Mouse (Mus musculus) embryo, embryonic 11 days (tissue): ENCODE results near the gene Ptprcap.

Source experiments
- DNase-seq: peaks from one replicate; pipeline ENCODE4 v3.0.0-alpha.2; 2015

Ptprcap gene

DNA sequence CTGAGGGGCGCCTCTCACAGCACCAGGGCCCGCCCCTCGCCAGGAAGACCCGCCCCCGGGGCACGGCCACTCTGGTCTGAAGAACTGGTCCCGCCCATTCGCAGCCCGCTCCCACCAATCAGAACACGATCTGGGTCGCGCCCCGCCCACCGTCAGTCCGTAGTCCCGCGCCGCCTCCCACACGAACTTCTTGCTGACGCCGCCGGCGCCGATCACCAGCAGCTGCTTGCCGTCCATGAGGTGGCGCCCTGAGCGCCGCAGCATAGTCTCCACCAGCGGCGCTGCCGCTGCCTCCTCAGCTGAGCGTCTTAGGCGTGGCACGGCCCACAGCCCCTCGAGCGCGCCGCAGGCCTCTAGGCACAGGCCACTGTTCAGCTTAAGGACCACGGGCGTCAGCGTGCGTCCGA, 16.0 kb downstream of the Ptprcap start:
- DNase-seq, result peak; percentile 99

DNA sequence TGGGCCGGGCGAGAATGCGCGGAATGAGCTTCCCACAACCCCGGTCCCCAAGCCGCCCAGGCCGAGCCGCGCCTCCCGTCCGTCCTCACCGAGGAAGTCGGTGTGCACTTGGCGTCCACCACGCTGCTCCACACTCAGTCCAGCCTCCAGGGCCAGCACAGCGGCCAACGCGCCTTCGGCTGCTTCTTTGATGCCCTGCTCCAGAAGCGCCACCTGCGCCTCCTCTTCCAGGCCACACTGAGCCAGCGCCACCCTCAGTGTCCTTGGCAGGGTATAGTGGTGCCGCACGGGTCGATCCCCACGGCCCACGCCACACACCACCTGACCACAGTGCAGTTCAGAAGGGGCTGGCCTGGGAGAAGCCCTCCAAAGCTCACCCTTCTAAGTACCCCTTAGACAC, 16.4 kb downstream of the Ptprcap start:
- DNase-seq, result no peak

DNA sequence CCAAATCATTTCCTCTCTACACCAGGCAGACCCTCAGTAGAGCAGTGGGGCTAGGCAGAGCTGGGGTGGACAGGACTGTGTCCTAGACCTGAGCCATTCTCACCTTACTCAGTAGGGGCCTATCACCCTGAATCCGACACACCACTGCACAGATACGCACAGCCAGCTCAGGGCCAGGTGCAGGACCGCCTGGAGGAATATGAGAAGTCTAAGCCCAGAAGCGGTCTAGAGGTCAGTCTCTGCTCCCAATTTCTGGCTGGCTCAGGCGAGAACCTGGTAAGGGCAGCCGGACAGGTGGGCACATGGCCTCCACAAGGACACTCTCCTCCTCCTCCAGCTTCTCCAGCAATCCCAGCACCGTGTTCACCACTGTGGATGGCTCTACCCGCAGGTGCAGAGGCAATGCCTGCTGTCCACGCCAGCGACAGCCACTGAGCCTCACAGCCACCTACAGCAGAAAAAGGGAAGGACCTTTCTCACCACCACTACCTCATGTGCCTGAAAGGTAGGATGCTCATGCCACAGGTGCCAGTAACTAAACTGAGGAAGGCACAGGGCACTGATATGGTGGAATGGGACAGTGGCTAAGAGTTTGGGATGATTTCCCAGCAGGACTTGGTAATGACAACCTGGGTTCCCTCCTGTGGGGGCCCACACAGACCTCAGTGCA, 17.5 kb downstream of the Ptprcap start:
- no peak for DNase-seq

DNA sequence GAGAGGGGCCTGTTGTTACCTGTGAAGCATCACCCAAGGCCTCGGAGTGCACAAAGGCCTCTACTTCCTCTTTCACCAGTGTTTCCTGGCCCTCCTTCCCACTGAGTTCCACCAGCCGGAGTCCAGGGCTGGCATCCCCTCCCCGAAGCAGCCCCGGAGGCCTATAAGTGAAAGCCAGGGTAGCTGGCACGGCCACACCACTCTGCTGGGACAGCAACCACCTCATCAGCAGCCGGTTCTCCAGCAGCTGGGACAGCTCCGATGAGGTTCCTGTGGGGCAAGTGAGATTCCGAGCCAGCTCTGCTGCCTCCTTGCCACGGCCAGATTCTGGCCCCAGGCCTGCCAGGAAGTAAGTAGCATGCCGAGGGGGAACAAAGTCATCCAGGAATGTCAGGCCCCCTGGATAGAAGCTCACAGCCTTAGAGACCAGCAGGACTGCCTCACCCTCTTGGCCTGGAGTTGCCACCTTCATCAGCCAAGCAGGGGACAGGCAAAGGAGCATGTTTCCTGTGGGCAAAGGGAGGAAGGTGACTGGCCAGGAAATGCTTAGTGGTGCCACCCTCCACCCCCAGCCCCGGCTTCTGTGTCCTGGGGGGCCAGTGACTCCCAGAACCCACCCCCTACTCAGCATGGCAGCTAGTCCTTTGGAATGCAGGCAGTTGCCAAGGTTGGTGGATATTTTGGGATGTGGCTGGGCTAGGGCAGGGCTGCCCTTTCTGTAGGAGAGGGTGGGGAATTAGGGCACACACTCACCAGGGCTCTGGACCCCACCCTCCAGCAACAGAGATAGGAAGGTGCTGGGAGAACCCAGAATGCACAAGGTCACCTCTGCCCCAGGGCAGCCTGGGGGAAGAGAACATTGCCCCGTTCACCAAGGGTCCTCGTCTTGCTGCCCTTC, 18.2 kb downstream of the Ptprcap start:
- DNase-seq, result no peak

DNA sequence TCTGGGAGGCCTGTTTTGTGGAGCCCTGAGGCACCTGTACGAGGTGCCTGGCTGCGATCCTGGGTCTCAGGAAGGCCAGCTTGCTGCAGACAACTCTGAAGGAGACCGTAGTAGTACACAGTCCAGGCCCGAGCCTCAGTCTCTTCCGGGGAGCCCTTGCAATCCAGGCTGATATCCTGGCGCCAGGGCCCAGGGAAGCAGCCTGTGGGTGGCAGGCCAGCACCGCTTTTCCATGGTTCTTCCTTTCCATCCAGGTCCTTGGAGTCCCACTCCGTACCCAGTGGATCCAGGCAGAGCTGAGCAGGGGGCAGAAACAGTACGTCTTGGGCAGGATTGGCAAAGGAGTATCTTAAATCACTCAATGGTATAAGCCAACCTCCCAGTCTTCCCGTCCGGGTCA, 19.5 kb downstream of the Ptprcap start:
- no peak for DNase-seq

DNA sequence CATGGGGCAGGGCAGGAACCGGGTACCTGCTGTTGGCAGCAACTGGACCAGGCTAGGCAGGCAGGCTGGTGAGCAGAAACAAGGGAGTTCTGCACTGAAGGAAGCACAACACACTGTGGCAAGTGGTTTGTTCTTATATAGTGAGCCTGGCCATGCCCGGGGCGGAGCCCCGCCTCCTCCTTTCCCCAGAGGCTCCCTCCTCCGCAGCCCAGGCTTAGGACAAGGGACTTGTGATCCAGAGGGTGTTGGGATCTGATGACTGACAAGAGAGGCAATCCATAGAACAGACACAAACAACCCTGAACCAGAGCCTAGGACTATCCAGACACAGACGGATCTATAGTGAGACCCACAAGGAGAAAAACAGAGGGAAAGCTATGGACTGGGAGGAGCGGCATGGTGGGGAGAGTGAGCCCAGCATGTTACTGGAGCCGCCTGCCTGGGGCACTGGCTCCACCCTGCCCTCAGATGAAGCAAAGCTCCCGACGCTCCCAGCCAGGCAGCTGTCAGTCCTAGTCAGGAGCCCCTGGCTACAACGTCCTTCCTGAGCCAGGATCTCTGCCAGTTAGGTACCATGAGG, 22.1 kb downstream of the Ptprcap start, which contains the start of gene Carns1:
TSS of gene Carns1 (minus strand) at position 112 of the 580 bp plus-strand sequence.
- DNase-seq, result peak; percentile 50

DNA sequence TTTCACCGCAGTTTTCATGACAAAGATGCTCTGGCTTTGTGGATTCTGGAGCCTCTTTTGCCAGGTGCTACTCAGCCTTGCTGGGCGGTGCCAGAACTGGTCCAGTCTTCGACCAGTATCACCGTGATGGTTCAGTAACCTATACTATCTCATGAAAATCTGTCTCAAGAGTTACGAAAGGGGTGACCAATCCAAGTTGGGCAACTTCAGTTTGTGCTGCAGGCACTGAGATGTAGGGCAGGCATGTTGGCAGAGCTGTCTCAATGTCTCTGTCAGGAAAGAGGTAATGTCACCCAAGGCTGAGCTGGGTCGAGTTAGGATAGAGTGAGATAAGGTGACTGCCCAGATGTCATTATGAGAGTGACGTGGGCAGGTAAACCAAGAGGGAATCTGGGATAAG, 27.0 kb downstream of the Ptprcap start:
- no peak for DNase-seq

DNA sequence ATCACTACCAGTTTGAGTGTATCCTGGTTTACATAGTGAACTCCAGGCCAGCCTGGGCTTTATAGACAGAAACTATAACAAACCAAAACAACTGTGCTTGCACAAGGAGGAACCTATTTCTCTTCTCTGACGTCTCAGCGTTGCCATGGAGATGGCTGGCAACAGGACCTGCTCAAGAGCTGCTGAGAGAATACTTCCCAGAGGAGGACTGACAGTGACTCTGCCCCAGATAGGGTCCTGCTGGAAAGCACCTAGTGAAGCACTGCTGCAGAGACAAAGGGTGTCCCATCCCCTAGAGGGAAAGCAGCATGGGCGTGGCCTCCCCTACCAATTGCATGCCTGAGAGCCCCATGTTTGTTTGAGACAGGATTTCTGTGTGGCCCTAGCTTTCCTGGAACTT, 28.5 kb downstream of the Ptprcap start:
- DNase-seq, result peak; percentile 46

DNA sequence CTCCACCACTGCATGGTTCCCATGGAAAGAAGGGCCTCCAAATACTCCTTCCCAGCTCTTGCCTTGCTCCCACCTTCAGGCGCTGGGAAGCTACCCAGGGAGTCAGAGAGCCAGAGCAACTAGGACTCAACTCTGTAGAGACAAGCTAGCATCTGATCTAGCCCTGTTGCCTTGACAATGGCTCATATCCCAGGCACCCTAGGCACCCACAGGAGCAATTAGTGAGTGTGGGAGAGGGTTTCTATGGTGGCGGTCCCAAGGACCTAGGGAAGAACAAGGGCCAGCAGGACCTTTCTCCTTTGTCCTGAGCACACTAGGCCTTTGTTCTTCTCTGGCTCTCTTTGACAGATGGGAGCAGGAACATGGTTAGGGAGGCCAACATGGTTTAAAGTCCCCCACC, 30.3 kb downstream of the Ptprcap start:
- no peak for DNase-seq

DNA sequence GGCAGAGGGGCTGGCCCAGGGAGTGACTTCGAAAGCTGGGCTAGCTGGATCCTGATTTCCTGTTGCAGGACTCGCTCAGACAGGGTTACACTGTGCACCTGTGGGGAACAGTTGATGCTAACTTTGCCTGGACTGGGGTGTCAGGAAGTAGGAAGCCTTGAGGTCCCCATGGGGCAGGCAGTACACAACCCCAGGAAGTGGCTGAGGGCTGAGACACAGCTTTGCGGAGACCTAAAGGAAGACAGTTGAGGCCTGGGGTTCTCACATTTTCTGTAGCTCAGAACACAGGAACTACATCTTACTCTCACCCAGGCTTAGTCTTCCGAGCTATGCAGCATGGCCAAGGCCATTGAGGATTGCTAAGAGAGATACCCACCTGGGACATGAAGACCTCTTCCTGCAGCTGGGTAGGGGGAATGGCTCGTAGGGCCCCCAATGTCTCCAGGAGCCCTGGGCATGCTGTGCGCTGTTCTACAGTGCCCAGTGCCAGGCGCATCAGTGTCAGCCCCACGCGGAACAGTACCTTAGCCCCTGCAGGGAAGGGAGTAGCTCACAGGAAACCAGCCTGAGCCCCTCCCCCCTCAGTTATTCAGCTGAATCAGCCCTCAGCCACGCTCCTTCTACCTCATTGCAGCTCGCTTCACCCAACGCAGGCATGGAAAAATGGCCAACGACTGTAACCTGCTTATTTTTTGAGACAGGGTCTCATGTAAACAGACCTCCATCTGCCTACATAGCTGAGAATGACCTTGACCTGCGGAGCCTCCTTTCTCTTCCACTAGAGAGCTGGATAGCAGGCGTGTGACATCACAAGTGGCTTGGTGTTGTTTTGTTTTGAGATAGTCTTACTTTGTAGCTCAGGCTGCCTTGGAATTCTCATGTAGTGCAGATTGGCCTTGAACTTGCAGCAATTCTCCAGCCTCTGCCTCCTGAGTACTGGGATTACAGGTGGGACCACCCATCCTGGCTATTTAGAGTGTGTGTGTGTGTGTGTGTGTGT, 31.9 kb downstream of the Ptprcap start:
- DNase-seq, result peak; percentile 30

DNA sequence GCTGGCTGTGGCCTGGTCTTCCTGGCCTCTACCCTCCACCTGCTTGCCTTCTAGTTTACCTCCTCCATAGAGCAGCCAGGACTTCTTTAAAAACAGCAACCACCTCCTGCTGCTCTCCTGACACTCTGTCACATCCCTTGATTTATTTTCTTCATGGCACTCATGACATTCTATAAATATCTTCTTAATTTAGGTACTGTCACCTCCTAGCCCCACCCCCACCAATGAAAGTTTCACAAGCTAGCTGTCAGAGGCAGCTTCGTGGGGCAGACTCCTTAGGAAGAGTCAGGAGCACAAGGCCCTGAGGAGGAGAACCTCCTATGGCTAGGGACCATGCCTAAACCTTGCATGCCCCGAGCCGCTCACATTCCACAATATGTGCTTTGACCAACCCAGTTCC, 33.9 kb downstream of the Ptprcap start:
- no peak for DNase-seq

DNA sequence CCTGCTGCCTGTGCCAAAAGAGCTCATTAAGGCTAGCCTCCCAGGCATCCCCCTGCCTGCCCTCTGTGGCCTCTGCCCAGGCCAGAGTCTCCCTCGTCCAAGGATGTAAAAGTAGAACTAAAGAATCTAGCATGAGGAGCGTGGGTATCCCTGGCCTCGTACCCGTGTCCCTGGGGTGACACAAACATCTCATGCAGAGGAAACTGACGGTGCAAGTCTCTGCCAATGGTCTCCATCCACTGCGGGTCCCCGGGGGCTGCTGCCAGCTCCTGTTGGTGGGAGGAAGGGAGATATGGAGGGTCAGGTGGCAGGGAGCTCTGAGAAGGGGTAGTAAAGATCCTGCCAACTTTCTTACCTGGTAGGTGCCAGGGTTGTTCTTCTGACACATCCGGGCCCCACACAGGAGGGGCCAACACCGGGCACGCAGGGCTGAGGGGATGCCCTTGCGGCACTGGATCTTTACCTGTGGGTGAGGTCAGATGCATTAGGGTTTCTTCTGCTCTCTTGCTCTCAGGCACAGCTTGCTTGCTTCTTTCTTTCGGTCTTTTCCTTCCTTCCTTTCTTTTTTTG, 35.7 kb downstream of the Ptprcap start:
- no peak for DNase-seq

DNA sequence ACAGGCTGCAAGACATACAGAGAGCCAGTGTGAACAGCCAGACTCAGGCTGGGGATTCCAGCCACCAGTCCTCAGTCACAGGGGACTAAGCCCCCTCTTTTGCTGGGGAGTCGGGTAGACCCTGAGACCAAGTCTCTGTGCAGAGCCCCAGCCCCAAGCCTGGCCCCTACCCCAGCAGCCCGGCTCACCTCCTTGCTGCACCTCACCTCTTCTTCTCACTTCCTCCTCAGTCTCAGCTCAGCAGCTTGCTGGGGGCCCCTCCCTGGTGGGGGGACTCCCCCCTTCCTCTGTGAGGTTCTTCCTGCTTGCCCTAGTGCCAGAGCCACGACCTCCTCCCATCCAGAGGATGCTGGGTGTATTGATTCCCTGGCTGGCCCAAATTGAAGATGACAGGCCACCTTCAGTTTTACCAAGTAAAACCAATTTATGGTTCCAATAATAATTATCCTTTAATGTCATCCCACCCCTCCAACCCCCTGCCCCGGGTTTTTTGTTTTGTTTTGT, 37.5 kb downstream of the Ptprcap start, which contains the start of gene Tbc1d10c:
TSS of gene Tbc1d10c (minus strand) at position 454 of the 504 bp plus-strand sequence.
- DNase-seq, result no peak

DNA sequence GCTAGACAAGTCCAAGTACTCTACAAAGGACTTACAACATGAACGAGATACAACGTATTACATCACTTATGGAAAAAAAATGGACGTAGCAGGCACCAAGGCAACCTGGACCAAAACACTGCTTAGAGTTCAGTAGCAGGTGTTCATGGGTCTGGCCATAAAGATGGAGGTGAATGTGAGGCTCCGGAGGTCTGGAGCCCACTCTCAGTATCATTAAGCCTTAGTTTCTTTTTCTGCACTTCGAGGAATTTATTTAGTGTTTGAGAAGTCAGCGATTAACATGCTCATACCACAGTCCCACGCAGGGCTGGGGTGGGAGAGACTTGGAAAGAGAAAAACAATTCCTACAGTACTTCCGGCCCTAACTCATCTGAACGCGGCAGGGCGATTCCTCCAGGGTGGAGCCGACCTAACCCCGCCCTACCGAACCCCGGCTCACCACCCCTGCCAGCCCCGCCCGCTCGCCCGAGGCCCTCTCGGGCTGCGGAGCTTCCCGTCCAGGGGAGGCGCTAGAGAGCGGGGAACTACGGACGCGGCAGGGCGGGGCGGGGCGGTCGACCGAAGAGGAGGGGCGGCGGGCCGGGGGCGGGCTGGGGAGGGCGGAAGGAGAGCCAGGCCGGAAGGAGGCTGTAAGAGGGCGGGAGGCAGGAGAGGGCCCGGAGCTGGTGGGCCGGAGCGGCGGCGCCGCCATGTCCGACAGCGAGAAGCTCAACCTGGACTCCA, 38.3 kb downstream of the Ptprcap start, which contains the start of gene Ppp1ca:
TSS of gene Ppp1ca (plus strand) at position 538 of the 723 bp plus-strand sequence.
- DNase-seq, result peak; percentile 98

DNA sequence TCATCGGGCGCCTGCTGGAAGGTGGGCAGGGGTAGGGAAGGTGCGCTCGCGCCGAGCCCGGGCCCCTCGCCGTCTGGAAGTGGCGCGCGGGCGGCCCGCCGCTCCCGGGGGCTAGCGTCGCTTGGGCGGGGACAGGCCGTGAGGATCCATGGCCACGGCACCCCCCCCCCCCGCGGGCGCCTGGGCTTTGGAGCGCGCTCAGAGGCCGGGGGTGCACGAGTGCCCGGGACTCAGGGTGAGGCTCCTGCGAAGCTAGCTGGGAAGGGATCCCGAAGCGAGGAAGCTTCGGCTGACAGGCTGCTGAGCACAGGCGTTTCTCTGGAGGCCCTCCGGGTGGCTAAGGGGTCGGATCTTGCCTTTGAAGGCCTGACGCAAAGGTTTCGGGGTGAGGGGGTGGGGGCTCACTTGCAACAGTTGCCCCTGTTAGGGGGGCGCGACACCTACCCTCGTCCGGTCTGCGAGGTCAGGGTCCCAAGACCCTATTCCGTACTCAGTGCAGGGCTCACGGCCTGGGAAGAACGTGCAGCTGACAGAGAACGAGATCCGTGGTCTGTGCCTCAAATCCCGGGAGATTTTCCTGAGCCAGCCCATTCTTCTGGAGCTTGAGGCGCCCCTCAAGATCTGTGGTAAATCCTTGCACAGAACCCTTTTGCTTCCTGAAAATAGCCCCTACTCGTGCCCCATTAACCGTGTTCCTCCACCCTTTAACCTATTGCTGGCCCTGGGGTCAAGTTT, 39.0 kb downstream of the Ptprcap start:
- DNase-seq, result peak; percentile 51

DNA sequence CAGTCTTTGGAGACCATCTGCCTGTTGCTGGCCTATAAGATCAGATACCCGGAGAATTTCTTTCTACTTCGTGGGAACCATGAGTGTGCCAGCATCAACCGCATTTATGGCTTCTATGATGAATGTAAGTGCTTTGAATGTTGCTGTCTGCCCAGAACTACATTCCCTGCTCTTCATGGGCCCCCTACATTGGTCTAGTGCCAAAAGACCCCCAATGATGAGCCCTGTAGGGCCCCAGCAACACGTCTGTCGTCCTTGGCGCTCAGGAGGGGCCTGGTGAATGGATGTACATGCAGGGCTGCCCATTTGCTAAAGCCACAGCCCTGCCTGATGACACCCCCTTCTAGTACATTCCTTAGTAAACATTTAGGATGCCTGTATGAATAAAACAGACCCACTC, 39.7 kb downstream of the Ptprcap start:
- DNase-seq, result no peak

DNA sequence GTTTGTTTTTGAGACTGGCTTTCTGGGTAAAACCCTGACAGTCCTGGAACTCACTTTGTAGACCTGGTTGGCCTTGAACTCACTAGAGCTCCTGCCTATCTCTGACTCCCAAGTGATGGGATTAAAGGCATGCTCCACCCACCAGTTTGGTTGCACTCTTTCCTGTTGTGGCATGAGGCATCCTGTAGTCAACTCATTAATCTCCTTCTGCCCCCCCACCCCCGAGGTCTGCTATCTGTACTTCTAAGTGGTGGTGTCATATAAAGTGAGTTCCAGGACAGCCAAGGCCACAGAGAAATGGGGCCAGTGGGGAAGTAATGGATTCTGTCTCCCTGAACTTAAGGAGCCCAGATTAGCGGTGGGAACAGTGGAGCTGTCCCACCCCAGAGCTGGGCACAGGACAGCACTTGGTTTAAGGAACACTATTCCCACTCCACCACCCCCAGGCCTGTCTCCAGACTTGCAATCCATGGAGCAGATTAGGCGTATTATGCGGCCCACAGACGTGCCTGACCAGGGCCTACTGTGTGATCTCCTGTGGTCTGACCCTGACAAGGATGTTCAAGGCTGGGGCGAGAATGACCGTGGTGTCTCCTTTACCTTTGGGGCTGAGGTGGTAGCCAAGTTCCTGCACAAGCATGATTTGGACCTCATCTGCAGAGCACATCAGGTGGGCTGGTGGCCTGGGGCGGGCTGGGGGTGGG, 40.8 kb downstream of the Ptprcap start:
- no peak for DNase-seq

DNA sequence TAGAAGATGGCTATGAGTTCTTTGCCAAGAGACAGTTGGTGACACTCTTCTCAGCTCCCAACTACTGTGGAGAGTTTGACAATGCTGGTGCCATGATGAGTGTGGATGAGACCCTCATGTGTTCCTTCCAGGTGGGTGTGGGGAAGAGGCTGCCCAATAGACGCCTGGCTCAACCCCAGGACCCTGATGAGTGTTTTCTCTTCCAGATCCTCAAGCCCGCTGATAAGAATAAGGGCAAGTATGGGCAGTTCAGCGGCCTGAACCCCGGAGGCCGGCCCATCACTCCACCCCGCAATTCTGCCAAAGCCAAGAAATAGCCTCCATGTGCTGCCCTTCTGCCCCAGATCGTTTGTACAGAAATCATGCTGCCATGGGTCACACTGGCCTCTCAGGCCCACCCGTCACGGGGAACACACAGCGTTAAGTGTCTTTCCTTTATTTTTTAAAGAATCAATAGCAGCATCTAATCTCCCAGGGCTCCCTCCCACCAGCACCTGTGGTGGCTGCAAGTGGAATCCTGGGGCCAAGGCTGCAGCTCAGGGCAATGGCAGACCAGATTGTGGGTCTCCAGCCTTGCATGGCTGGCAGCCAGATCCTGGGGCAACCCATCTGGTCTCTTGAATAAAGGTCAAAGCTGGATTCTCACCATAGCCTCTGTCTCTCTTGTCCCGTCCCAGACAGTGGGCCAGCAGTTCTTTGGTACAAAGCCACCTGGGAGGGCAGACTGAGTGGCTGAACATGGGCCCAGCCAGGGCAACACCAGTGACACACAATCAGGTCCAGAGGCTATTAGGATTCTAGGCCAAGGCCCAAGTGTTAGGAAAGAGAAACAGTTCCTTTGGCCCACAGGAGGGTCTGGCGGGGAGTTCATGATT, 41.6 kb downstream of the Ptprcap start:
- no peak for DNase-seq

DNA sequence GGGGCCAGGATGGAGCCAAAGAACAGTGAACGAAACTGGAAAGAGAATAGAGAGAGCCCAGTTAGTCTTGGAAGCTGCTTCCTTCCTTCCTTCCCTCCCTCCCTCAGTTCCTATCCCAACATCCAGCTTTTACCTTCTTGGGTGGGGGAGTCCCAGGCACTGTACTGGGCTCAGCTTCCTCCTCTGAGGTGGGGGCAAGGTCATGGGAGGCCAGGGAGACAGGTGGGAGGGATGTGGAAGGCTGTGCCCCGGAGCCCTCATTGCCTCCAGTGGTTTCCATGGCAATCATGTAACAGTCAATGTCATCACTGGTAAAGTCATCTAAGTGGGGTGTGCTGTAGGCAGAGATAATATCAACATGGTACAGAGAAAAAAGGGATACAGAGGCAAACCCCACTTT, 42.6 kb downstream of the Ptprcap start:
- DNase-seq, result no peak
